ENCODE assay signal across 19 mouse cellular contexts in the genomic region with DNA sequence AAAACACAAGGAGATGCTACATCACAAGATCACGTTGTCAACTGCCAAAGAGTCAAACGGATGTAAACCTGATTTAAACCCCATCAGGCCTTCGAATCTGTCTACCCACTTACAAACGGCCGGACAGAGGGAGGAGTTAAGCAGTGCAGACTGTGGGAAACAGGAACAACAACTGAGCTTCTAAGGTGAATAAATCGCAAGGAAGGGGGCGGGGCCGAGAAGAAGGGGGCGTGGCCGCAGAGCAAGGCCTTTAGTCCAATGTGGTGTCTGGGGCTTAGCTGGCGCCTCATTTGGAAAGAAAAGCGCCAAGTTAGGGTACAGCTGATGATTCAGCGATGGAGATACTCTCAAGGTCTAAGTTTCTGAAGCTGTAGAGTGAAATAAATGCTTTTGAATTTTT.
"Had no signal": no experiment of that assay in that cellular context is flagged by ENCODE, and none has a peak within 500 bp of the region (broad histone marks: within the 10 kb centered on the region; RNA-seq: fewer than 3 reads in every experiment).

No protein-coding gene starts in this region.

- H3K27me3 ChIP-seq: limb, embryonic 12.5 days; limb, embryonic 15.5 days; neural tube, embryonic 12.5 days; neural tube, embryonic 15.5 days; stomach, embryonic 15.5 days had no signal

- H3K4me3 ChIP-seq: limb, embryonic 12.5 days; limb, embryonic 15.5 days; midbrain, embryonic 10.5 days; neural tube, embryonic 12.5 days; neural tube, embryonic 15.5 days; stomach, embryonic 15.5 days had no signal

- H3K4me2 ChIP-seq: limb, embryonic 12.5 days; limb, embryonic 15.5 days; liver, embryonic 11.5 days; lung, embryonic 14.5 days; neural tube, embryonic 12.5 days; neural tube, embryonic 15.5 days; stomach, embryonic 15.5 days had no signal

- ATAC-seq: intestine, embryonic 16.5 days; liver, postnatal 0 days; lung, postnatal 0 days had no signal

- DNase-seq: left cerebral cortex, postnatal 4 days; liver, postnatal 0 days; lung, embryonic 14.5 days; midbrain, embryonic 14.5 days; right cerebral cortex, adult 18-20 months; right cerebral cortex, postnatal 14 days; right cerebral cortex, postnatal 4 days; thymus, postnatal 36 days had no signal

- H3K4me1 ChIP-seq: limb, embryonic 12.5 days; midbrain, embryonic 10.5 days; neural tube, embryonic 12.5 days; neural tube, embryonic 15.5 days; stomach, embryonic 15.5 days had no signal

- H3K36me3 ChIP-seq: limb, embryonic 12.5 days; limb, embryonic 15.5 days; midbrain, embryonic 10.5 days; neural tube, embryonic 12.5 days; neural tube, embryonic 15.5 days; stomach, embryonic 15.5 days had no signal

- H3K27ac ChIP-seq: limb, embryonic 12.5 days; limb, embryonic 15.5 days; liver, embryonic 14.5 days; macrophage; midbrain, embryonic 10.5 days; neural tube, embryonic 12.5 days; neural tube, embryonic 15.5 days; stomach, embryonic 15.5 days had no signal

- H3K9me3 ChIP-seq: neural tube, embryonic 12.5 days; neural tube, embryonic 15.5 days; stomach, embryonic 15.5 days had no signal

- H3K9ac ChIP-seq: limb, embryonic 12.5 days; limb, embryonic 15.5 days; liver, embryonic 14.5 days; liver, postnatal 0 days; lung, embryonic 14.5 days; neural tube, embryonic 12.5 days; neural tube, embryonic 15.5 days; stomach, embryonic 15.5 days had no signal
